8 mouse cellular contexts compared by ENCODE assay signal in genomic region chr6:114131122-114131872, GRCm38 (mm10). TPM values are rescaled to one million over a fixed set of nuclear protein-coding genes. Genes with fewer than 3 reads are reported as not detected.
DNase-seq lines count a peak whose midpoint lies in the region; ATAC-seq lines count a peak whose summit lies in the region.

Gene Slc6a11, plus strand, starts transcription at chr6:114131241.

- no peaks in the 10 kb centered on the region for H3K4me1 ChIP-seq in liver, embryonic 12.5 days
- peaks cover 10% of the 10 kb centered on the region for H3K4me1 ChIP-seq in hindbrain, embryonic 10.5 days (replicated peaks)
- H3K4me1 ChIP-seq in limb, embryonic 15.5 days: peaks cover 8% of the 10 kb centered on the region
- H3K4me1 ChIP-seq in stomach, embryonic 16.5 days (ENCODE audit: control insufficient read depth, insufficient read depth, low read length): no peaks in the 10 kb centered on the region

- H3K36me3 ChIP-seq in liver, embryonic 12.5 days: no peaks in the 10 kb centered on the region
- no peaks in the 10 kb centered on the region for H3K36me3 ChIP-seq in hindbrain, embryonic 10.5 days
- H3K36me3 ChIP-seq in limb, embryonic 15.5 days: no peaks in the 10 kb centered on the region
- H3K36me3 ChIP-seq in stomach, embryonic 16.5 days (ENCODE audit: control insufficient read depth, insufficient read depth, low read length): no peaks in the 10 kb centered on the region

- peak within 1 kb of the TSS; percentile 38 for H3K4me3 ChIP-seq in liver, embryonic 12.5 days
- peak within 1 kb of the TSS; percentile 66 for H3K4me3 ChIP-seq in hindbrain, embryonic 10.5 days
- peak within 1 kb of the TSS; percentile 39 for H3K4me3 ChIP-seq in limb, embryonic 15.5 days
- H3K4me3 ChIP-seq in stomach, embryonic 16.5 days (replicated peaks; ENCODE audit: low read length): peak within 1 kb of the TSS; percentile 44

- no peak for ATAC-seq in liver, embryonic 12.5 days
- ATAC-seq in limb, embryonic 15.5 days (ENCODE audit: insufficient number of reproducible peaks, low FRiP score, low TSS enrichment, low read depth): no peak
- ATAC-seq in stomach, embryonic 16.5 days (ENCODE audit: insufficient read depth, low FRiP score): peak; percentile 25; the same call in 1 of the 2 replicates

- peak within 1 kb of the TSS; percentile 47 for H3K4me2 ChIP-seq in liver, embryonic 12.5 days
- peak within 1 kb of the TSS; percentile 63 for H3K4me2 ChIP-seq in limb, embryonic 15.5 days
- H3K4me2 ChIP-seq in stomach, embryonic 16.5 days (ENCODE audit: low read depth, low read length): peak within 1 kb of the TSS; percentile 68

- H3K9me3 ChIP-seq in liver, embryonic 12.5 days (replicated peaks): no peaks in the 10 kb centered on the region
- no peaks in the 10 kb centered on the region for H3K9me3 ChIP-seq in hindbrain, embryonic 10.5 days
- H3K9me3 ChIP-seq in limb, embryonic 15.5 days: no peaks in the 10 kb centered on the region
- no peaks in the 10 kb centered on the region for H3K9me3 ChIP-seq in stomach, embryonic 16.5 days (replicated peaks; ENCODE audit: control insufficient read depth, low read length)

- peaks cover 58% of the 10 kb centered on the region for H3K27me3 ChIP-seq in liver, embryonic 12.5 days (replicated peaks)
- H3K27me3 ChIP-seq in hindbrain, embryonic 10.5 days (ENCODE audit: insufficient read depth, poor library complexity, severe bottlenecking): peaks cover 70% of the 10 kb centered on the region
- peaks cover 47% of the 10 kb centered on the region for H3K27me3 ChIP-seq in limb, embryonic 15.5 days
- H3K27me3 ChIP-seq in stomach, embryonic 16.5 days (ENCODE audit: control insufficient read depth, insufficient read depth, low read length): peaks cover 39% of the 10 kb centered on the region

- WGBS in liver, embryonic 12.5 days (ENCODE audit: insufficient replicate concordance): 7% methylated on average over 75 of the region's 76 CpGs
- WGBS in hindbrain, embryonic 10.5 days: 4% methylated on average over 75 of the region's 76 CpGs
- 3% methylated on average over 75 of the region's 76 CpGs for WGBS in limb, embryonic 15.5 days
- WGBS in stomach, embryonic 16.5 days: 5% methylated on average over 72 of the region's 76 CpGs

- H3K9ac ChIP-seq in liver, embryonic 12.5 days: no peak within 1 kb of the TSS
- H3K9ac ChIP-seq in limb, embryonic 15.5 days: no peak within 1 kb of the TSS
- H3K9ac ChIP-seq in stomach, embryonic 16.5 days (ENCODE audit: low read length): peak within 1 kb of the TSS; percentile 57

- DNase-seq in adrenal gland, postnatal 10 days: peak; percentile 19
- no peak for DNase-seq in adrenal gland, postnatal 4 days (ENCODE audit: low spot score in 2 of 2)
- no peak for DNase-seq in liver
- DNase-seq in hindbrain, embryonic 10.5 days (ENCODE audit: low spot score): peak; percentile 26
- DNase-seq in ovary, adult 18-20 months (ENCODE audit: low spot score): no peak

- no peak within 1 kb of the TSS for H3K27ac ChIP-seq in liver, embryonic 12.5 days
- H3K27ac ChIP-seq in hindbrain, embryonic 10.5 days: peak within 1 kb of the TSS; percentile 76
- no peak within 1 kb of the TSS for H3K27ac ChIP-seq in limb, embryonic 15.5 days
- no peak within 1 kb of the TSS for H3K27ac ChIP-seq in stomach, embryonic 16.5 days (ENCODE audit: low read length)

RNA-seq across cellular contexts. Expression of gene Slc6a11, which starts in this region (rescaled TPM):
- total RNA-seq in adrenal gland, postnatal 10 days (2021): under 1 TPM; 0.30 TPM
- 1 to 10 TPM in 1 of 2 experiments, under 1 TPM in 1; 0.56 to 1.5 TPM for total RNA-seq in adrenal gland, postnatal 4 days (2021)
- not detected in 2 replicates for polyA plus RNA-seq in liver, embryonic 12.5 days (2016; fragmentation: Nextera tagmentation; extraction: Ambion mirVana)
- 0.35 and 0.47 TPM in 2 replicates for polyA plus RNA-seq in hindbrain, embryonic 10.5 days (2016; fragmentation: Nextera tagmentation; extraction: Ambion mirVana)
- 0.14 and 0.49 TPM in 2 replicates for polyA plus RNA-seq in limb, embryonic 15.5 days (2015; fragmentation: Nextera tagmentation; extraction: Ambion mirVana)
- 0.79 and 1.3 TPM in 2 replicates for polyA plus RNA-seq in stomach, embryonic 16.5 days (2015; fragmentation: Nextera tagmentation; extraction: Ambion mirVana)

Comparison
In these comparisons a context has a peak if more than half of its experiments do, and no peak if none do; other contexts are left out.
1. Peak in DNase-seq in adrenal gland, postnatal 10 days; RNA of the gene not detected or under 1 TPM.
2. Peak in DNase-seq, H3K4me3 ChIP-seq and H3K27ac ChIP-seq in hindbrain, embryonic 10.5 days; RNA of the gene not detected or under 1 TPM.